Mouse (Mus musculus): Measurements from ENCODE around the gene Fgfr2. TPM values are rescaled to one million over a fixed set of nuclear protein-coding genes. Genes with fewer than 3 reads are reported as not detected.

Gene Fgfr2
- polyA plus RNA-seq, 1 experiment from 2014 or later: 93.4 TPM

GRCm38 (mm10) chr7:131184339-131184738, 1938.8 kb downstream of the Fgfr2 start:
- Histone ChIP-seq H3K9ac (ENCODE audit: low read length) (no peak overlapping the region), H3K4me2 (ENCODE audit: low read depth, low read length) (no peak overlapping the region), H3K4me1 (ENCODE audit: control insufficient read depth, insufficient read depth, low read length) (no peaks in the 10 kb centered on the region), H3K9me3 (replicated peaks; ENCODE audit: control insufficient read depth, low read length) (no peaks in the 10 kb centered on the region), H3K36me3 (ENCODE audit: control insufficient read depth, insufficient read depth, low read length) (no peaks in the 10 kb centered on the region), H3K4me3 (replicated peaks; ENCODE audit: low read length) (no peak overlapping the region), H3K27ac (ENCODE audit: low read length) (no peak overlapping the region), H3K27me3 (ENCODE audit: control insufficient read depth, insufficient read depth, low read length) (no peaks in the 10 kb centered on the region)
- ATAC-seq (ENCODE audit: insufficient read depth, low FRiP score): no peak
- 62% methylated on average over 8 of the region's 8 CpGs for WGBS

GRCm38 (mm10) chr7:131182685-131183084, 1940.5 kb downstream of the Fgfr2 start:
- H3K4me1 ChIP-seq (ENCODE audit: control insufficient read depth, insufficient read depth, low read length): no peaks in the 10 kb centered on the region
- no peak overlapping the region for H3K27ac ChIP-seq (ENCODE audit: low read length)
- H3K27me3 ChIP-seq (ENCODE audit: control insufficient read depth, insufficient read depth, low read length): no peaks in the 10 kb centered on the region
- no peaks in the 10 kb centered on the region for H3K36me3 ChIP-seq (ENCODE audit: control insufficient read depth, insufficient read depth, low read length)
- no peak overlapping the region for H3K4me2 ChIP-seq (ENCODE audit: low read depth, low read length)
- no peaks in the 10 kb centered on the region for H3K9me3 ChIP-seq (replicated peaks; ENCODE audit: control insufficient read depth, low read length)
- H3K4me3 ChIP-seq (replicated peaks; ENCODE audit: low read length): no peak overlapping the region
- WGBS: 36% methylated on average over 4 of the region's 4 CpGs
- no peak for ATAC-seq (ENCODE audit: insufficient read depth, low FRiP score)
- no peak overlapping the region for H3K9ac ChIP-seq (ENCODE audit: low read length)

GRCm38 (mm10) chr7:131174121-131174520, 1949.0 kb downstream of the Fgfr2 start, which contains the start of gene 5430419D17Rik:
TSS of gene 5430419D17Rik (plus strand) at chr7:131174402.
- Histone ChIP-seq H3K27me3 (ENCODE audit: control insufficient read depth, insufficient read depth, low read length) (no peaks in the 10 kb centered on the region), H3K4me1 (ENCODE audit: control insufficient read depth, insufficient read depth, low read length) (no peaks in the 10 kb centered on the region), H3K9ac (ENCODE audit: low read length) (no peak within 1 kb of the TSS), H3K9me3 (replicated peaks; ENCODE audit: control insufficient read depth, low read length) (no peaks in the 10 kb centered on the region), H3K4me3 (replicated peaks; ENCODE audit: low read length) (no peak within 1 kb of the TSS), H3K27ac (ENCODE audit: low read length) (no peak within 1 kb of the TSS), H3K36me3 (ENCODE audit: control insufficient read depth, insufficient read depth, low read length) (no peaks in the 10 kb centered on the region), H3K4me2 (ENCODE audit: low read depth, low read length) (no peak within 1 kb of the TSS)
- 86% methylated on average over 9 of the region's 9 CpGs for WGBS
- no peak for ATAC-seq (ENCODE audit: insufficient read depth, low FRiP score)

- Histone ChIP-seq H3K27me3 (ENCODE audit: control insufficient read depth, insufficient read depth, low read length) (no peaks in the 10 kb centered on the region), H3K4me2 (ENCODE audit: low read depth, low read length) (no peak overlapping the region), H3K9me3 (replicated peaks; ENCODE audit: control insufficient read depth, low read length) (no peaks in the 10 kb centered on the region), H3K27ac (ENCODE audit: low read length) (no peak overlapping the region), H3K4me3 (replicated peaks; ENCODE audit: low read length) (no peak overlapping the region), H3K9ac (ENCODE audit: low read length) (no peak overlapping the region), H3K36me3 (ENCODE audit: control insufficient read depth, insufficient read depth, low read length) (no peaks in the 10 kb centered on the region), H3K4me1 (ENCODE audit: control insufficient read depth, insufficient read depth, low read length) (no peaks in the 10 kb centered on the region)
- no peak for ATAC-seq (ENCODE audit: insufficient read depth, low FRiP score)
- 13% methylated on average over 2 of the region's 2 CpGs for WGBS
These were observed 1954.1 kb downstream of the Fgfr2 start for GRCm38 (mm10) chr7:131169099-131169498.

- Histone ChIP-seq H3K27ac (ENCODE audit: low read length) (no peak overlapping the region), H3K9ac (ENCODE audit: low read length) (no peak overlapping the region), H3K36me3 (ENCODE audit: control insufficient read depth, insufficient read depth, low read length) (no peaks in the 10 kb centered on the region), H3K9me3 (replicated peaks; ENCODE audit: control insufficient read depth, low read length) (no peaks in the 10 kb centered on the region), H3K4me3 (replicated peaks; ENCODE audit: low read length) (no peak overlapping the region), H3K4me2 (ENCODE audit: low read depth, low read length) (no peak overlapping the region), H3K27me3 (ENCODE audit: control insufficient read depth, insufficient read depth, low read length) (no peaks in the 10 kb centered on the region), H3K4me1 (ENCODE audit: control insufficient read depth, insufficient read depth, low read length) (no peaks in the 10 kb centered on the region)
- no peak for ATAC-seq (ENCODE audit: insufficient read depth, low FRiP score)
- 73% methylated on average over 3 of the region's 3 CpGs for WGBS
These were observed 1955.4 kb downstream of the Fgfr2 start for GRCm38 (mm10) chr7:131167771-131168170.

GRCm38 (mm10) chr7:131162251-131162650, 1960.9 kb downstream of the Fgfr2 start:
- H3K9ac ChIP-seq (ENCODE audit: low read length): no peak overlapping the region
- H3K9me3 ChIP-seq (replicated peaks; ENCODE audit: control insufficient read depth, low read length): no peaks in the 10 kb centered on the region
- no peaks in the 10 kb centered on the region for H3K27me3 ChIP-seq (ENCODE audit: control insufficient read depth, insufficient read depth, low read length)
- 60% methylated on average over 7 of the region's 7 CpGs for WGBS
- no peaks in the 10 kb centered on the region for H3K4me1 ChIP-seq (ENCODE audit: control insufficient read depth, insufficient read depth, low read length)
- no peaks in the 10 kb centered on the region for H3K36me3 ChIP-seq (ENCODE audit: control insufficient read depth, insufficient read depth, low read length)
- no peak overlapping the region for H3K4me3 ChIP-seq (replicated peaks; ENCODE audit: low read length)
- no peak for ATAC-seq (ENCODE audit: insufficient read depth, low FRiP score)
- no peak overlapping the region for H3K4me2 ChIP-seq (ENCODE audit: low read depth, low read length)
- no peak overlapping the region for H3K27ac ChIP-seq (ENCODE audit: low read length)

GRCm38 (mm10) chr7:131153044-131153443, 1970.1 kb downstream of the Fgfr2 start:
- WGBS: 67% methylated on average over 5 of the region's 5 CpGs
- Histone ChIP-seq H3K4me3 (replicated peaks; ENCODE audit: low read length) (no peak overlapping the region), H3K4me1 (ENCODE audit: control insufficient read depth, insufficient read depth, low read length) (no peaks in the 10 kb centered on the region), H3K9me3 (replicated peaks; ENCODE audit: control insufficient read depth, low read length) (no peaks in the 10 kb centered on the region), H3K9ac (ENCODE audit: low read length) (no peak overlapping the region), H3K27me3 (ENCODE audit: control insufficient read depth, insufficient read depth, low read length) (no peaks in the 10 kb centered on the region), H3K4me2 (ENCODE audit: low read depth, low read length) (no peak overlapping the region), H3K36me3 (ENCODE audit: control insufficient read depth, insufficient read depth, low read length) (no peaks in the 10 kb centered on the region), H3K27ac (ENCODE audit: low read length) (no peak overlapping the region)
- ATAC-seq (ENCODE audit: insufficient read depth, low FRiP score): no peak

GRCm38 (mm10) chr7:131150179-131150578, 1973.0 kb downstream of the Fgfr2 start:
- no peaks in the 10 kb centered on the region for H3K36me3 ChIP-seq (ENCODE audit: control insufficient read depth, insufficient read depth, low read length)
- no peak overlapping the region for H3K27ac ChIP-seq (ENCODE audit: low read length)
- H3K4me1 ChIP-seq (ENCODE audit: control insufficient read depth, insufficient read depth, low read length): no peaks in the 10 kb centered on the region
- H3K9ac ChIP-seq (ENCODE audit: low read length): no peak overlapping the region
- 66% methylated on average over 3 of the region's 3 CpGs for WGBS
- H3K4me2 ChIP-seq (ENCODE audit: low read depth, low read length): no peak overlapping the region
- H3K27me3 ChIP-seq (ENCODE audit: control insufficient read depth, insufficient read depth, low read length): no peaks in the 10 kb centered on the region
- no peak overlapping the region for H3K4me3 ChIP-seq (replicated peaks; ENCODE audit: low read length)
- H3K9me3 ChIP-seq (replicated peaks; ENCODE audit: control insufficient read depth, low read length): no peaks in the 10 kb centered on the region
- ATAC-seq (ENCODE audit: insufficient read depth, low FRiP score): no peak

- H3K36me3 ChIP-seq (ENCODE audit: control insufficient read depth, insufficient read depth, low read length): no peaks in the 10 kb centered on the region
- H3K27me3 ChIP-seq (ENCODE audit: control insufficient read depth, insufficient read depth, low read length): no peaks in the 10 kb centered on the region
- no peak within 1 kb of the TSS for H3K9ac ChIP-seq (ENCODE audit: low read length)
- H3K4me3 ChIP-seq (replicated peaks; ENCODE audit: low read length): no peak within 1 kb of the TSS
- no peaks in the 10 kb centered on the region for H3K4me1 ChIP-seq (ENCODE audit: control insufficient read depth, insufficient read depth, low read length)
- no peak for ATAC-seq (ENCODE audit: insufficient read depth, low FRiP score)
- H3K4me2 ChIP-seq (ENCODE audit: low read depth, low read length): no peak within 1 kb of the TSS
- 79% methylated on average over 2 of the region's 2 CpGs for WGBS
- no peaks in the 10 kb centered on the region for H3K9me3 ChIP-seq (replicated peaks; ENCODE audit: control insufficient read depth, low read length)
- H3K27ac ChIP-seq (ENCODE audit: low read length): no peak within 1 kb of the TSS
These were observed 1976.9 kb downstream of the Fgfr2 start, which contains the start of gene 4933402N03Rik for GRCm38 (mm10) chr7:131146214-131146613. TSS of gene 4933402N03Rik (minus strand) at chr7:131146314.

- WGBS: 73% methylated on average over 3 of the region's 3 CpGs
These were observed 1990.0 kb downstream of the Fgfr2 start for GRCm38 (mm10) chr7:131133181-131133580.

More at GRCm38 (mm10) chr7:131133181-131133580, 1990.0 kb downstream of the Fgfr2 start:
- Histone ChIP-seq H3K9me3 (replicated peaks; ENCODE audit: control insufficient read depth, low read length) (no peaks in the 10 kb centered on the region), H3K27ac (ENCODE audit: low read length) (no peak overlapping the region), H3K27me3 (ENCODE audit: control insufficient read depth, insufficient read depth, low read length) (no peaks in the 10 kb centered on the region), H3K4me2 (ENCODE audit: low read depth, low read length) (no peak overlapping the region), H3K4me1 (ENCODE audit: control insufficient read depth, insufficient read depth, low read length) (no peaks in the 10 kb centered on the region), H3K9ac (ENCODE audit: low read length) (no peak overlapping the region), H3K36me3 (ENCODE audit: control insufficient read depth, insufficient read depth, low read length) (no peaks in the 10 kb centered on the region), H3K4me3 (replicated peaks; ENCODE audit: low read length) (no peak overlapping the region)
- no peak for ATAC-seq (ENCODE audit: insufficient read depth, low FRiP score)

Measured in stomach, embryonic 16.5 days (tissue).